Mouse (Mus musculus): ENCODE data around the gene Thbs2. TPM values are rescaled to one million over a fixed set of nuclear protein-coding genes. Genes with fewer than 3 reads are reported as not detected.
"Not testable (repeated sequence)": the region's sequence is repeated elsewhere in the genome, so short reads cannot be mapped to it uniquely, and the experiment has no call there.

The Thbs2 gene
- total and polyA plus RNA-seq, 2 experiments from 2014 or later: 2.9 to 10.3 TPM

- DNase-seq: no peak
Measured at GRCm38 (mm10) chr17:14640351-14641115, 53.5 kb downstream of the Thbs2 start.

GRCm38 (mm10) chr17:14635546-14636323 is 58.3 kb downstream of the Thbs2 start:
- no peaks in the 10 kb centered on the region for H3K27me3 ChIP-seq (ENCODE audit: insufficient read depth, low read length)
- no peak overlapping the region for H3K4me3 ChIP-seq (ENCODE audit: low read depth, low read length)
- H3K4me2 ChIP-seq (ENCODE audit: low read depth): no peak overlapping the region
- no peaks in the 10 kb centered on the region for H3K9me3 ChIP-seq (ENCODE audit: low read length)
- H3K27ac ChIP-seq (ENCODE audit: low read depth, low read length): no peak overlapping the region
- no peaks in the 10 kb centered on the region for H3K36me3 ChIP-seq (ENCODE audit: insufficient read depth)
- WGBS: 89% methylated on average over 8 of the region's 8 CpGs
- DNase-seq (no peak), ATAC-seq (no peak)
- TF ChIP-seq CTCF (IDR thresholded peaks at IDR 0.05; ENCODE audit: low read depth): no peak
- no peak overlapping the region for H3K9ac ChIP-seq
- H3K4me1 ChIP-seq (ENCODE audit: insufficient read depth): no peaks in the 10 kb centered on the region

More at GRCm38 (mm10) chr17:14640351-14641115, 53.5 kb downstream of the Thbs2 start:
- no peak for ATAC-seq
- Histone ChIP-seq H3K4me2 (ENCODE audit: low read depth) (no peak overlapping the region), H3K9ac (no peak overlapping the region), H3K36me3 (ENCODE audit: insufficient read depth) (no peaks in the 10 kb centered on the region), H3K27me3 (ENCODE audit: insufficient read depth, low read length) (no peaks in the 10 kb centered on the region), H3K27ac (ENCODE audit: low read depth, low read length) (no peak overlapping the region), H3K4me3 (ENCODE audit: low read depth, low read length) (no peak overlapping the region), H3K9me3 (ENCODE audit: low read length) (no peaks in the 10 kb centered on the region), H3K4me1 (ENCODE audit: insufficient read depth) (no peaks in the 10 kb centered on the region)
- WGBS: 88% methylated on average over 15 of the region's 15 CpGs
- no peak for TF ChIP-seq CTCF (IDR thresholded peaks at IDR 0.05; ENCODE audit: low read depth)

- 79% methylated on average over 4 of the region's 4 CpGs for WGBS
- Histone ChIP-seq H3K9me3 (ENCODE audit: low read length) (no peaks in the 10 kb centered on the region), H3K4me1 (ENCODE audit: insufficient read depth) (no peaks in the 10 kb centered on the region), H3K9ac (no peak overlapping the region), H3K36me3 (ENCODE audit: insufficient read depth) (no peaks in the 10 kb centered on the region), H3K4me2 (ENCODE audit: low read depth) (no peak overlapping the region), H3K27me3 (ENCODE audit: insufficient read depth, low read length) (no peaks in the 10 kb centered on the region), H3K27ac (ENCODE audit: low read depth, low read length) (no peak overlapping the region), H3K4me3 (ENCODE audit: low read depth, low read length) (no peak overlapping the region)
- ATAC-seq: no peak
- DNase-seq: no peak
- TF ChIP-seq CTCF (IDR thresholded peaks at IDR 0.05; ENCODE audit: low read depth): no peak
Measured at GRCm38 (mm10) chr17:14628901-14629300, 65.1 kb downstream of the Thbs2 start.

GRCm38 (mm10) chr17:14627828-14628338 is 66.2 kb downstream of the Thbs2 start:
- 90% methylated on average over 12 of the region's 12 CpGs for WGBS
- Histone ChIP-seq H3K27me3 (ENCODE audit: insufficient read depth, low read length) (no peaks in the 10 kb centered on the region), H3K36me3 (ENCODE audit: insufficient read depth) (no peaks in the 10 kb centered on the region), H3K9me3 (ENCODE audit: low read length) (no peaks in the 10 kb centered on the region), H3K9ac (no peak overlapping the region), H3K27ac (ENCODE audit: low read depth, low read length) (no peak overlapping the region), H3K4me3 (ENCODE audit: low read depth, low read length) (no peak overlapping the region), H3K4me1 (ENCODE audit: insufficient read depth) (no peaks in the 10 kb centered on the region), H3K4me2 (ENCODE audit: low read depth) (no peak overlapping the region)
- no peak for ATAC-seq
- no peak for TF ChIP-seq CTCF (IDR thresholded peaks at IDR 0.05; ENCODE audit: low read depth)
- no peak for DNase-seq

- H3K4me3 ChIP-seq (ENCODE audit: low read depth, low read length): no peak overlapping the region; the same call in 1 of the 2 replicates
- H3K9me3 ChIP-seq (ENCODE audit: low read length): no peaks in the 10 kb centered on the region
- H3K4me2 ChIP-seq (ENCODE audit: low read depth): peak overlapping the region; percentile 13; the same call in 1 of the 2 replicates
- no peaks in the 10 kb centered on the region for H3K27me3 ChIP-seq (ENCODE audit: insufficient read depth, low read length)
- H3K27ac ChIP-seq (ENCODE audit: low read depth, low read length): no peak overlapping the region
- WGBS: 42% methylated on average over 8 of the region's 8 CpGs
- no peak overlapping the region for H3K9ac ChIP-seq
- no peak for ATAC-seq
- no peak for DNase-seq
- TF ChIP-seq CTCF (IDR thresholded peaks at IDR 0.05; ENCODE audit: low read depth): no peak
- no peaks in the 10 kb centered on the region for H3K4me1 ChIP-seq (ENCODE audit: insufficient read depth)
- H3K36me3 ChIP-seq (ENCODE audit: insufficient read depth): no peaks in the 10 kb centered on the region
Measured at GRCm38 (mm10) chr17:14624433-14624832, 69.6 kb downstream of the Thbs2 start.

- not testable (repeated sequence) for DNase-seq; ATAC-seq; H3K4me2 ChIP-seq (ENCODE audit: low read depth); H3K9me3 ChIP-seq (ENCODE audit: low read length); H3K27ac ChIP-seq (ENCODE audit: low read depth, low read length); H3K9ac ChIP-seq; H3K27me3 ChIP-seq (ENCODE audit: insufficient read depth, low read length); H3K4me3 ChIP-seq (ENCODE audit: low read depth, low read length); H3K36me3 ChIP-seq (ENCODE audit: insufficient read depth); H3K4me1 ChIP-seq (ENCODE audit: insufficient read depth)
Measured at GRCm38 (mm10) chr17:14621006-14621405, 73.0 kb downstream of the Thbs2 start.

- Histone ChIP-seq H3K4me3 (ENCODE audit: low read depth, low read length) (no peak overlapping the region), H3K4me2 (ENCODE audit: low read depth) (no peak overlapping the region), H3K9ac (no peak overlapping the region), H3K36me3 (ENCODE audit: insufficient read depth) (no peaks in the 10 kb centered on the region), H3K27me3 (ENCODE audit: insufficient read depth, low read length) (no peaks in the 10 kb centered on the region), H3K4me1 (ENCODE audit: insufficient read depth) (no peaks in the 10 kb centered on the region), H3K27ac (ENCODE audit: low read depth, low read length) (no peak overlapping the region), H3K9me3 (ENCODE audit: low read length) (no peaks in the 10 kb centered on the region)
- WGBS: 83% methylated on average over 3 of the region's 3 CpGs
- DNase-seq (no peak), ATAC-seq (no peak)
- TF ChIP-seq CTCF (IDR thresholded peaks at IDR 0.05; ENCODE audit: low read depth): no peak
Measured at GRCm38 (mm10) chr17:14620037-14620436, 74.0 kb downstream of the Thbs2 start.

All from forebrain, postnatal 0 days (tissue).